Mouse (Mus musculus) urinary bladder, postnatal 36 days (tissue): Measurements from ENCODE around the gene Osbp.

Source experiments
- DNase-seq, 2 experiments: peaks; one replicate each; pipeline ENCODE4 v3.0.0; 2022; ENCODE audit warnings: low spot score in 2 of 2, mixed read lengths in 1 of 2

Gene Osbp

DNA sequence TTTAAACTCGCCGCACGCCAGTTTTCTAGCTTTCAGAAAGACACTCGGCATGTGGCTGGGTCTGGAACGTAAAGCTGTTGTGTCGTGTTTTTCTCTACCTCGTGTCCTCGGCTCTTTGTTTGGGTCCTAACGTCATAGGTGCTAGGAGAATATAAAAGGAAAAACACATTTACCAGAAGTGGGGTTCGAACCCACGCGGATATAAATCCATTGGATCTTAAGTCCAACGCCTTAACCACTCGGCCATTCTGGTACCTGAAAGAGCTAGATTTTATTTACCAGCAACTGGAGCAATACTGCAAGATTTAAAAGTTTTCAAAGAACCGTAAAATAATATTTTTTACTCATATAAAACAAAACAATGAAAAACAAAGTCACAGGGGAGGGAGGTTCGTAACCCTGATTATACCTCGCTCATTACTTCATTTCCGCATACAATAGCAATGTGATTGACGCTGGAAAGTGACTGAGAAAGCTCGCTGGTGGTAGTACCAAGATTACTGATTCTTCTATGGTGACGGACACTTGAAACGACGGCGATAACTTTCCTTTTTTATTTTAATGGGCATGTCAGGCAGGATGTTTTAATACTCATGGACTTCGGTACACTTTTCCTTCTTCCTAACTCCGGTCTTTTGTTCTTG, 45.3 kb downstream of the Osbp start:
- peak; percentile 66 to 69 for DNase-seq

DNA sequence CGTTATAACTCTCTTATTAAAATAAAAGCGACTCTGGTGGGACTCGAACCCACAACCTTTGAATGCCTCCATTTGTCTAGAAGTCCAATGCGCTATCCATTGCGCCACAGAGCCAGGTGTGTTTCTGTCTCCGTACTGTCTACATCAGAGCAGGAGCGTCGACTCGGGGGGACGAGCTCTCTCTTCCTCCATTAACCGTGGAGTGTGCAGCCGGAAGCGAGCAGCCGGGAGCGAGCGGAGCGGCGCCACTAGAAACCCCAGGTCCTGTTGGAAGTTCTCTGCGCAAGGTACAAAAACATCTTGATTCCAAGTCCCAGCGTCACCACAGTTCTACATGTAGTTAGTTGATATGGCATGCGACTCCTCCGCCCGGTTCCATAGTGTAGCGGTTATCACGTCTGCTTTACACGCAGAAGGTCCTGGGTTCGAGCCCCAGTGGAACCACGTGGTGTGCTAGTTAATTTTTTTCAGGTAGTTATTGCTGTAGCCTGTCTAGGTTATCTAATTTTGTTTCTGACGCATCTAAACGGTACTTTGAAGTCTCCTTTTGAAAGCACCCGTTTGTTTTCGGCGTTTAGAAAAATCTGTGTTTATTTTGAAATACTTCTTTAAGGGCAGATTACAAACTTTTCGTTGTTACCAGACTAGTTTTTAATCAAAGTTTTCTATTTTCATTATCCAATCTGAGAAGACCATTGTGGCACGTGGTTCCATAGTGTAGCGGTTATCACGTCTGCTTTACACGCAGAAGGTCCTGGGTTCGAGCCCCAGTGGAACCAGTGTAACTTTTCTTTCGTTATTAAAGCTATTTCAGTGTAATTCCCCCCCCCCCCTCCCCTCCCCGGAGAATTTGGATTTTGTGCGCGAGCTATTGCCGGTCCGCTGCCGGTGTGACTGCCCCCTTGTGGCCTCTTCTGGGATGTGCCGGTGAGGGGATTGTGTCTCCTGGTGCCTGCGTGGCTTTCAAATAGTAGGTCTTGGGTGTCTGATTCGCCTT, 46.1 kb downstream of the Osbp start:
- DNase-seq, result peak; percentile 82 to 88

DNA sequence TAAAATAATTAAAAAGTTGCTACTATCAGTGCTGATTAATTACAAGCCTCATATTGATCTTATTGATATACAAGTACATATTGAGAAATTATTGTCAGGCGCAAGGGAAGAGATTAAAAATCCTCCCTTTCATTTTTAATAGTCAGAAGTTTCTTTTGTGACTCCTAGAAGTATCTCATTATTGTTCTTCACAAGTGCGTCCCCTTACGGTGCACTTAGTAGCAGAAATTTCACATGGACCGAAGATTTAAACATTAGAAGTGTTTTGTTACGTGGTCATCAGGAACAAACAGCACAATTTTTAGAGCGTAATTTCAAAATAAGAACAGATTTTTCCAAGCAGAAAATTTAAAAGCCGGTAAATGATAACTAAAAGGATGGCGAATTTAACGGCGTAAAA, 46.9 kb downstream of the Osbp start:
- DNase-seq, result no peak

DNA sequence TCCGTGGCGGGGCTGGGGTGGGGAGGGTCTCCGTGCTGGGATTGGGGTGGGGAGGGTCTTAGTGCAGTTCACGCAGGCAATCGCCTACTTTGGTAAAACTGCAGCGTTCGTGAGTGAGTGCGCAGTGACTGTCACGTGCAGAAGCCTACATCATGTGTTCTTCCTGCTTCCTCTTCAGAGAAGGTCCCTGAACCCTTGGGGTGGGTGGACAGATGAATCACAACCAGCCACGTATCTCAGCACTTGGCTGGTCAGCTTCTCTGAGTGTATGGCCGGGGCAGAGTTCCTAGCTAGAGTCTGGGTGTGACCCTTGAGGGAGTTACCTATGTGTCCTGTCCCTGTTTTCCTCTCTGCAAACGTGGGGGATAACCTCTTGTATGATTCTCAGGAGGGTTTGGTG, 47.5 kb downstream of the Osbp start:
- DNase-seq, result peak; percentile 48 to 69

DNA sequence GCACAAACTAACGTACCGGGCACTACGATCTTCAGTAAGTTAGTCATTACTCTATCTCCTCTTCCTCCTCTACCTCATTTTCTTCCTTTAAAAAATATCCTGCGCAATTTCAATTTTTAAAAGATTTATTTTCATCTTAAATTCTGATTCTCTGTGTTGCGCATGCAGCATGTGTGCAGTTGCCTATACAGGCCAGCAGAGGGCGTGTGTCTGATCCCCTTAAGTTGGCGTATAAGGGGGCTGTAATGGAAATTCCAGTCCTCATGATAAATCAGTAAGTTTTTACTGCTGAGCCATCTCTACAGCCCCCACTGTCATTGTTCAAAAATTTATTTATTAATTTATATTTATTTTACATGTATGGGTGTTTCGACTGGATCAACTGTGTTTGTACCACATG, 50.0 kb downstream of the Osbp start:
- no peak for DNase-seq

DNA sequence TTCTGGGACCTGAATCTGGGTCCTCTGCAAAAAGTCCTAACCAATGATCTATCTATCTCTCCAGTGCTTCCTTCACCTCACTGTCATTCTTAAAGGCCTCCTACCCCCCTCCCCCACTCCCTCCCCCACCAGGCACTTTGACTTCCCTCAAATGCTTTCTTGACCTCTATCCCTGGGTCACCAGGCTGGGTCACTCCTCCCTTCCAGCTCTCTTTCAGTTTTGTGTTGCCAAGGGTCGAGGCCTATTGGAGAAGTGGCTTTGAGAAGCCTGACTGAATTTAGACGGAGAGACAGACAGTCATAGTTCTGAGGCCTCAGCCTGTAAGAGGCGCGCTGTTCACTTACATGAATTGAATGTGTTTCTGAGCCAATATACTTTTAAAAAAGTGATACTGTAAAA, 50.5 kb downstream of the Osbp start:
- no peak for DNase-seq

DNA sequence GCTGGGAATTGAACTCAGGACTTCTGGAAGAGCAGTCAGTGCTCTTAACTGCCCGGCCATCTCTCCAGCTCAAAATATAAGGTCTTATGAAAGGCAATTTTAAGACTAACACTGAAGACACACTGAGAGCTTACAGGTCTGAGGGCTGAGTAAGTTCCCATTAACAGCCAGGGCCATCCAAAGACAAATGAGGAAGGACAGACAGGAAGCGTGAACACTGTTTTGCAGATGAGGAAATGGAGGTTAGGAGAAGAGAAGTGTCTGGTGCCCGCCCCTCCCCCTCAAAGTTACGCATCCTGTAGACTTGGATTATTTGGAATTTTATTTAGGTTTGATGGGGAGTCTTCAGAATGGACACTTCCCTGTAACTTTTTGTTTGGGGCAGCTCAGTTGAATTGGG, 58.4 kb downstream of the Osbp start:
- no peak for DNase-seq

DNA sequence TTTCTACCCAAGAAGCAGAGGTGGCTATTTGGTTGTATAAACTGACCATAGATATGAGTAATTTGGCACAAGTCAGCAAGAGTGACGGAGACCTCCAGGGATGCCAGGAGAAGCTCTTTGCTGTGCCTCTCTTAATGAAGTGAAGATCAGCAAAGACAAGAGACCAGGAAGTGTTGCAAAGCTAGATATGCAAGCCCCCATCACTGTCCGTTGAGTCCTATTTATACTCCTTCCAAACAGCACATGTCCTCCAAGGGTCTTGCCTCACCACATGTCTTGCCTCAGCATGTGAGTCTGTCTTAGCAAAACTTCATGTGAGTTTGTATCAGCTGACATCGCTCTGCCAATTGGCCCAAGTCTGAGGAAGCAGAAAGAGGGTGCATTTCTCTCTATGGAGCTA, 59.6 kb downstream of the Osbp start:
- no peak for DNase-seq

DNA sequence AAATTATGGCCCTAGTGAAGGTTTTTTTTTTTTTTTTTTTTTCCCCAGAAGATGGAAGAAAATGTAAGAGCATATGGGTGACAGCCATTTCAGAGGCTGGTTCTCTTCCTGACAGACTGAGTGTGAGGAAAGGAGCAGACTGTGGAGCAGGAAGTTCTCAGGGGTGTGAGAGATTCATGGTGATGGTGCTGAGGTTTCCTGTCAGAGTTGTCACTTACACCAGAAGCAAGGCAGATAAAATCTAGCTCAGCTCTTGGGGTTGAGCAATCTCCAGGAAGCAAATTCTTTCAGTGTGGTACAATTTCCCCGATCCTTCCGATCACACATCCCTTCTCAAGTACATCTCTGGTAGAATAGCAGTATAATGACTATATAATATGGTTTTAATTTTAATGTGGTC, 60.9 kb downstream of the Osbp start:
- DNase-seq, result no peak

DNA sequence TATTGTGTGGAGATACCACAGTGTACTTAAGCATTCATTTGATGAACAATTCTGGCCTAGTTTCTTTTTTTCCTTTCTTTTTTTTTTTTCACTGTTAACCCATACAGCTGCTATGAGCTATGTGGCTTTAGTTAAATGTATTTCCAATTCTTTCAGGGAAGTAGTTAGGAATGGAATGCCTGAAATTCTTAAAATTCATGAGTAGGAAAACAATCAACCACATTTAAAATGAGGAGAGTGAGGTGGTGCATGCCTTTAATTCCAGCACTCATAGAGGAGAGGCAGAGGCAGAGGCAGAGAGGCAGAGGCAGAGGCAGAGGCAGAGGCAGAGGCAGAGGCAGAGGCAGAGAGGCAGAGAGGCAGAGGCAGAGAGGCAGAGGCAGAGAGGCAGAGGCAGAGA, 72.0 kb downstream of the Osbp start:
- DNase-seq, result no peak

DNA sequence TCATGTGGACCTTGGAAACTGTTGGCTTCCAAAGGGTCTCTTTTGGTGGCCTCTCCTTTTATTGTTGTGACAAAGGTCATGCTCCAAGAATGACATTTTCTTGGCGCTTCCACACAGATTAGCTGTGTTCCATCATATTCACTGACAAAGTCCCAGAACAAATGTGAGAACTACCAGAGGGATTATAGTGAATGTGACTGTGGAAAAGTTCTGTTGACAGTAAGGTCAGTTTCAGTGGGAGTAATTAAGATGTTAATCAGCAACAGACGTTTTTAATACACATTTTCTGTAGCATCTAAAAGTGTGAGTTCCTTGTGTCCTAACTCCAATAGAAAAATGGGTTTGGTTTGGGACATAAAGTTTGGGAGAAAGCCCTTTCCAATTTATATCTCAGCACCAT, 75.5 kb downstream of the Osbp start, which contains the start of gene Olfr1423:
TSS of gene Olfr1423 (minus strand) at position 101 of the 400 bp plus-strand sequence.
- DNase-seq, result no peak

DNA sequence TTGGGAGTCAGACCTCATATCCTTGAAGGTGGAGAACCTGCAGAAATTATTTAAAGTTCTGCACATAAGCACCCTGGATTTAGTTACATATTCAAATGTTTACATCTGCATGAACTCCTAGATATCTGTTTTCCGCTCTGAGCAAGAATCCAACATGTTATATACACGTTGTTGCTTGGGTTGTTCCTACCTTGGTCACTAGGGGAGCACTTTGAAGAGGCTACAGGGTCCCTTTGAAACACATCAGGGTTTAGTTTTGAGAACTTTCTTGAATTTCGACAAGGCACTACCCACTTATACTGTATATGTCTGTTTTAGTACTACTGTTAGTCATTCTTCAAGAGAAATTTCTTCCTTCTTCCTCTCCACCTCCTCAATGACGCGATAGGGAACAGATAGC, 77.4 kb downstream of the Osbp start:
- no peak for DNase-seq
